Mouse (Mus musculus) E14TG2a.4 (cell line): ENCODE results near the gene Cct8l1.

Experiments
- CTCF ChIP-seq: conservative IDR thresholded peaks from 2 replicates; pipeline ENCODE4 v1.5.1; 2014; ENCODE audit warnings: low read length
- NANOG ChIP-seq: IDR thresholded peaks from 2 replicates; pipeline ENCODE4 v1.6.1; 2014; ENCODE audit warnings: borderline replicate concordance, low read length, mixed read lengths
- POU5F1 ChIP-seq: IDR thresholded peaks from 2 replicates; pipeline ENCODE4 v1.6.1; 2014; ENCODE audit warnings: low read length, borderline replicate concordance

GRCm38 (mm10) chr5:25526926-25527325 is 11.1 kb downstream of the Cct8l1 start:
- TF ChIP-seq CTCF (no peak), NANOG (no peak), POU5F1 (no peak)
